Mouse (Mus musculus) ovary, postnatal 36 days (tissue): ENCODE results near the gene Arid1a.
A peak's percentile ranks its signal among the peaks of the same experiment; 100 is the strongest.
"Not testable (repeated sequence)": the region's sequence is repeated elsewhere in the genome, so short reads cannot be mapped to it uniquely, and the experiment has no call there.

Experiments
- DNase-seq: peaks from one replicate; pipeline ENCODE4 v3.0.0; 2022; ENCODE audit warnings: low spot score, mixed read lengths

Arid1a gene

DNA sequence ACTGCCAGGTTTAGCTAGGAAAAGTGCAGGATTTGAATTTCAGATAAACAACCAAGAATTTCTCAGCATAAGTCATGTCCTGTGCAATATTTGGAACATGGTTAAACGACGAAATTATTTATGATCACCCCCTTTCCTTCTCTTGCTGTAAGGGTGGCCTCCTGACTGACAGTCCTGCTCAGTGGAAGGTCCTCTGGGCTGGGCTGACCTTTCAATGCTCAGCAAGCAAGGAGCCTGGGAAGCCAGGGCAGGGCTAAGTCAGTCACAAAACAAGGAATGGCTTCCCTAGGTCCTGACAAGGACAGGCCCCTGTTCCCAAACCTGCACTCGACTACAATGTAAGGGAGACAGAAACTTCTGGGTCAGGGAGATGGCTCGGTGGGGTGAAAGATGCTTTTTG lies 104.6 kb downstream of the Arid1a start:
- DNase-seq: no peak

DNA sequence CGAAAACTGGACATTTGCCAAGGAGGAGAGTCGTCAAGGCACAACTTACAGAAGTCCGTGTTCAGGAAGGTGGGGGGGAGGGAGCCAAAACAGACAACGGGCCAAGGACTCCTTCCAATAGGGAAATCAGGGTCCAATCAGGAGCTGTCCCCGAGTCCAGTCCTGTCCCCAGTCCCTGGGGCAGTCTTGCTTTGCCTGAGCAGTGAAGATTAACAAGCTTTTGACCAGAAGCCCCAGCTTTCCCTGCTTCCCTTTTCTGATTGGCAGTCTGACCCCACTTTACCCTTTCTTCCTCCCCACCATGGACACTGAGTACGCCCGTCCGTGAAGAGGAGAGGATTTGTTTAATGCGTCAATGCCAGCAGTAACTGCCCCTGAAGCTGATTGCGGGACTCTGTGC lies 105.1 kb downstream of the Arid1a start:
- no peak for DNase-seq

GRCm38 (mm10) chr4:133649989-133650699 lies 106.4 kb downstream of the Arid1a start, which contains the start of gene Zdhhc18:
TSS of gene Zdhhc18 (minus strand) at chr4:133650154.
- DNase-seq: peak; percentile 74

GRCm38 (mm10) chr4:133649464-133649863 lies 107.1 kb downstream of the Arid1a start:
- not testable (repeated sequence) for DNase-seq

DNA sequence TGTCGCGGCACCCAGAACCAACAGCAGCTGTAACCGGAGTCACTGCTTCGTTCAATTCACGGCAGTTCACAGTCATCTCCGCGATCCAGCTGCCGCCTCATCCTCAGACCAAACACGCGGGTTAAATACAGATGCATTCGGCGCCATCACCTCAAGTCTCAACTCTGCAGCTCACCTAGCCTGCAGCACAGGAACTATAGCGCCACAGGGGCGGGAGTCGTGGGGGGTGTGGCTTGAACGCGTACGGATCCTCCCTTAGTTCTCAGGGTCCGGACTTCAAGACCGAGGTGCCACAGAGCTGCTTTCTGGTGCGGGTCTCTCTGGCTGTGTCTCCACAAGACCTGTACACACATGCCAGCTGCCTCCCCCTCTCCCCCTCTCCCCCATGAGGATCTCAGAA lies 110.9 kb downstream of the Arid1a start:
- no peak for DNase-seq

- no peak for DNase-seq
Observed at GRCm38 (mm10) chr4:133645195-133645594, 111.4 kb downstream of the Arid1a start.

DNA sequence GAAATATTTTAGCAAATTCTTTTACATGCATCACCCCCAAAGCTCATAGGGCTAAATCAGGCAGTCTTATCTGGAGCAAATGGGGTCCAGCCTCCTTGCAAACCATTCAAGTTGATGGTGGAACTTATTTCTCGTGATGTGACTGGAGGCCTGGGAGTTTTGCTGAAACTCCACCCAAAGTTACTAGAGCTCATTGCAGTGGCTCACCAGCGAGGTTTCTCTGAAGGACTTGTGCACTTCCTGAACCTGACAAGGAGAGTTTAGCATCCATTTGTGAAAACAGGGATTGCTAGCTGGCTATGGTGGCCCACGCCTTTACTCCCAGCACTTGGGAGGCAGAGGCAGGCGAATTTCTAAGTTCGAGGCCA lies 122.5 kb downstream of the Arid1a start:
- DNase-seq: no peak

GRCm38 (mm10) chr4:133633332-133634042 lies 123.1 kb downstream of the Arid1a start:
- DNase-seq: peak; percentile 92

- no peak for DNase-seq
Observed at GRCm38 (mm10) chr4:133632483-133633327, 123.9 kb downstream of the Arid1a start.

DNA sequence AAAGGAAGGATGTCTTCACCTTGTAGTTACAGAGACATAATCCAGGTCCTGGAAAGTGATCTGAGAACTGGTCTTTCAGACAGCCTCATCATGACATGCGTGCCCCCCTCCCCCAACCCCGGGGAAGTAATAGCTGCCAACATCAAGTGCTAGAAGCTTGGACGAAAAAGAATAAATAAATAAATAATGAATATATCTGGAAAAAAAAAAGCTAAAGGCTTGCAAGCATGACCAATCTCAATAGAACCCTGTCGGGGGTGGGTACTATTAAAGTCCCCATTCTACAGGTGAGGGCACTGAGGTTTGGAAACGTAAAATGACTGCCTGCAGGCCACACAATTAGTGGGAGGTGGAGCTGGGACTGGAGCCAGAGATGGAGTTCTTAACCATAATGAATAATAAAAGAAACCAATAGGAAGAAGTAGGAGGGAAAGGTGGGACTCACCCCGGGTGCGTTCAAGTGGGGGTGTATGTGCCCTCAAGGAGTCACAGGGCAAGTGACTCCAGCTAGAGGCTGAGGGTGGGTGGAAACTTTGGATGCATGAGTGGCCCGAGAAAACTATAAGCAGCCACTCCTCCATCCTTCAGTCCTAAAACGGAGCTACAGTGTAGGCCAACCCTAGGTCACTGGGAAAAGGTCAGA lies 124.7 kb downstream of the Arid1a start:
- DNase-seq: no peak

- DNase-seq: no peak
Observed at GRCm38 (mm10) chr4:133631071-133631768, 125.3 kb downstream of the Arid1a start.

- no peak for DNase-seq
Observed at GRCm38 (mm10) chr4:133630326-133630920, 126.1 kb downstream of the Arid1a start.

DNA sequence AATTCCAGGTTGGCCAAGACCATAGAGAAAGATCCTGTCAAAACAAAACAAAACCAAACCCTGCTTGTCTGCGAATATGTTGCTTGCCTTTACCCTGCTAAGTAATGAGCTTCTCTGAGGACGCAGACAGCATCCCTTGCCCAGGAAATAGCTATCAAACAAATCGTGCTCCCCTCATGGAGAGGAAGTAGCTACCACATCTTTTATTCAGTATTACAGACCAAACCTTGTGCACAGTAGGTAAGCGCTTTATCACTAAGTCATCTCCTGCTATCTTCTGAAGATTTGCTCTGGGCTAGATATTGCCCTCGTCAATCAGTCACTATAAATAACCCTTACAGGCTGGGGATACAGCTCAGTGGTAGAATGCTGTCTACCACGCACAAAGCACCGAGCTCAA lies 127.4 kb downstream of the Arid1a start:
- no peak for DNase-seq
